Mouse (Mus musculus) cerebellum, adult 2 months (tissue): Measurements from ENCODE around the gene R3hdm2.

Experiments
- CTCF ChIP-seq: fragments of 200-500 bp; IDR thresholded peaks from 2 replicates; pipeline ENCODE4 v1.5.1; 2011; ENCODE audit warnings: low read depth, mild to moderate bottlenecking, control low read depth, low read length, moderate library complexity, borderline replicate concordance; ENCODE audit not compliant: insufficient read depth
- POLR2A ChIP-seq: fragments of 200-500 bp; IDR thresholded peaks from 2 replicates; pipeline ENCODE4 v1.6.1; 2011; ENCODE audit warnings: low read length, control low read depth, borderline replicate concordance; ENCODE audit not compliant: insufficient read depth

DNA sequence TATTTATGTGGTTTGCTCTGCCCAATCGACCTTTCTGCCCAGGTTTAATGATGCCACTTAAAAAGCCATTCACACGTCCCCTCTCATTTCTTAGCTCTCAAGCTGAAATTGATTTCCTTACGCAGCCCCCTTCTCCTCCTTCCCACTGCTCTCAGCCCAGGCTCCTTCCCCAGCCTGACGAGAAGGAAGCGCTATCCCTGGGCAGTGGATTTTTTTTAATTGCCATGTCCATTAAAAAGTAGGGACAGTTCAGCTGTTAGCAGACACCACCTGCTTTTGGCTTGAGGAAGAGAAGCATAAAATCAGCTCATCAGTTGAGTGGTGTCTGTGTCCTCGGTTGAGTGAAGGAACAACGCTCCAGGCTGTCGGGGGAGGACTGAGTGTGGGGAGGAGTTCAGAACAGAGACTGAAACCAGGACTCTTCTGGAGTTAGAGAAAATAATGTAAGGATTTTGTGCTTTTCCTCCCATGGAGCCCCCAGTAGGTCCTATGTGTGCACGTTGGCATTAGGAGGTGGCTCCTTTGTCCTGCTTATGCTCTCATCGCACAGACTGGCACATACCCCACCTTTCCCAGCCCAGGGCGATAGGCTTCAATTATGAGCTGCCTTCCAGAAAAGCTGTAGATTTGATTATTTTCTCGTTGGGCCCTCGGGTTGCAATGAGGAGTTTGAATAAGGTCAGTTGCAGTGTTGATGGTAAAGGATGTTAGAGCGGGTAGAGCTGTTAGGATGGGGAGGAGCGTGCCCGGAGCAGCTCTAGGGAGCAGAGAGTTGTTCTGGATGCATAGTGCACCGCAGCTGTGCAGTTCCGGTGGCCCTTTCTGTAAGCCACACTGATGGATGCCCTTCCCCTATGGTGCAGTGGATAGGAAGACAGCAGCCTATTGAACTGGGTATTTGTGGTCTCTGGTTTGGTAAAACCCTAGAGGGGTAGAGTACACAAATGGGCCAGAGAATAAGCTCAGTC is 110.3 kb downstream of the R3hdm2 start:
- TF ChIP-seq POLR2A = no peak
- TF ChIP-seq CTCF = no peak
